Mouse (Mus musculus) C2C12 (cell line): ENCODE measurements at regions not wholly inside any gene's neighbourhood (a gene's known extent, or its start where the extent isn't known, plus 50 kb on each side); places are given as distances from the start of the nearest gene placed in this dataset.

Experiments
- CTCF ChIP-seq: IDR thresholded peaks from one replicate; pipeline ENCODE4 v1.5.1; 2011; ENCODE audit not compliant: control insufficient read depth, insufficient read depth, insufficient read length
- FOSL1 ChIP-seq: IDR thresholded peaks from one replicate; pipeline ENCODE4 v1.8.0; 2011; ENCODE audit warnings: mild to moderate bottlenecking, low read length; ENCODE audit not compliant: poor library complexity, insufficient read depth, severe bottlenecking
- MAX ChIP-seq: IDR thresholded peaks from one replicate; pipeline ENCODE4 v1.6.1; 2011; ENCODE audit warnings: mild to moderate bottlenecking, control low read depth
- MYOD1 ChIP-seq: IDR thresholded peaks from one replicate; pipeline ENCODE4 v1.6.1; 2011; ENCODE audit warnings: low read depth; ENCODE audit not compliant: control insufficient read depth, insufficient read length
- MYOG ChIP-seq: IDR thresholded peaks from one replicate; pipeline ENCODE4 v1.6.1; 2011; ENCODE audit not compliant: control insufficient read depth, insufficient read length; ENCODE audit errors: extremely low read depth
- USF1 ChIP-seq: IDR thresholded peaks from one replicate; pipeline ENCODE4 v1.6.1; 2011; ENCODE audit warnings: low read depth, mild to moderate bottlenecking, control low read depth, moderate library complexity

DNA sequence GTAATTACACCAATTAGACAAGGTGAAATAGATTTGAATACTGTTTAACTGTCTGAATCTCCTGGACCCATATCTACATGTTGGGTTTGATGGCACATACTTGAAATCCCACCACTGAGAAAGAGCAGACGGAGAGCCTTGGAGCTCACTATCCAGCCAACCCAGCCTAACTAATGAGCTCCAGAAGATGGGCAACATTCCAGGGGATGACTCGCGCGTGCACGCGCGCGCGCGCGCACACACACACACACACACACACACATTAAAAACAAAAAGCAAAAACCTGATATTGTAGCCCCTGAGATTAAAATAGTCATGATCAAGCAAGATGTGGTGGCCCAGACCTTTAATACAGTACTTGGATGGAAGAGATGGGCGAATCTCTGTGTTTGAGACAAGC, 243.3 kb upstream of the Tbl1xr1 start:
- TF ChIP-seq CTCF = no peak
- TF ChIP-seq MYOG = no peak
- TF ChIP-seq MAX = no peak
- no peak for TF ChIP-seq MYOD1
- no peak for TF ChIP-seq USF1
- TF ChIP-seq FOSL1 = no peak
